Mouse (Mus musculus): ENCODE data around the gene Sh2d4b. TPM values are rescaled to one million over a fixed set of nuclear protein-coding genes. Genes with fewer than 3 reads are reported as not detected.

Gene Sh2d4b
- polyA plus RNA-seq, 1 experiment, result 0.62 TPM

GRCm38 (mm10) chr14:40830094-40830493 is 63.0 kb downstream of the Sh2d4b start:
- Histone ChIP-seq H3K4me3 (replicated peaks; ENCODE audit: insufficient read depth, low read depth, low read length) (no peak overlapping the region), H3K27me3 (ENCODE audit: control insufficient read depth, insufficient read depth, low read length) (no peaks in the 10 kb centered on the region), H3K4me1 (ENCODE audit: control insufficient read depth, insufficient read depth, low read length) (no peaks in the 10 kb centered on the region), H3K27ac (ENCODE audit: insufficient read depth, low read length) (no peak overlapping the region)
- WGBS, result 78% methylated on average over 11 of the region's 11 CpGs
- TF ChIP-seq CTCF (IDR thresholded peaks at IDR 0.05; ENCODE audit: borderline replicate concordance, insufficient read depth, low read depth, low read length) (no peak), POLR2A (IDR thresholded peaks at IDR 0.05; ENCODE audit: borderline replicate concordance, insufficient read depth, low read length) (no peak)
- DNase-seq, result no peak

DNA sequence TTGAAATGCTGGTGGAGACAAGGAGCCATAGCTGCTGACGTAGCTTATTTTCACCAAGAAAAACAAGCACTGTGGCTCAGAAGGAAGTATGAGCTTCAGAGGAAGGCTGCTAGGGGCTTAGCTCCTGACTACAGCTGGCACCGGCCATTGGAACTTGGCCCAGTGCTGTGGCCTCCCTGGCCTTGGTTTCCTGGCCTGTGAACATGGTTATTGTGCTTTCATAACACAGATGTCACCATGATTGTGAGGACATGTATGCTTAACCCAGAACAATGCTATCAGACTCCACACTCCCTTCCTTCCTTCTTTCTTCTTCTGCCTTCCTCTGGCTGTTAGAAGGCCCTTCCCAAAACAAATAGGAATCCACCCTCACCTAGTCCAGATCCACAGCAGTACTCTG is 75.0 kb downstream of the Sh2d4b start:
- Histone ChIP-seq H3K27ac (ENCODE audit: insufficient read depth, low read length) (no peak overlapping the region), H3K4me3 (replicated peaks; ENCODE audit: insufficient read depth, low read depth, low read length) (no peak overlapping the region), H3K27me3 (ENCODE audit: control insufficient read depth, insufficient read depth, low read length) (no peaks in the 10 kb centered on the region), H3K4me1 (ENCODE audit: control insufficient read depth, insufficient read depth, low read length) (no peaks in the 10 kb centered on the region)
- TF ChIP-seq POLR2A (IDR thresholded peaks at IDR 0.05; ENCODE audit: borderline replicate concordance, insufficient read depth, low read length) (no peak), CTCF (IDR thresholded peaks at IDR 0.05; ENCODE audit: borderline replicate concordance, insufficient read depth, low read depth, low read length) (no peak)
- 29% methylated on average over 2 of the region's 2 CpGs for WGBS
- DNase-seq, result no peak

GRCm38 (mm10) chr14:40816715-40817114 is 76.4 kb downstream of the Sh2d4b start:
- 70% methylated on average over 5 of the region's 5 CpGs for WGBS
- H3K27ac ChIP-seq (ENCODE audit: insufficient read depth, low read length), result no peak overlapping the region
- DNase-seq, result no peak
- no peaks in the 10 kb centered on the region for H3K4me1 ChIP-seq (ENCODE audit: control insufficient read depth, insufficient read depth, low read length)
- no peak for TF ChIP-seq CTCF (IDR thresholded peaks at IDR 0.05; ENCODE audit: borderline replicate concordance, insufficient read depth, low read depth, low read length)
- no peak for TF ChIP-seq POLR2A (IDR thresholded peaks at IDR 0.05; ENCODE audit: borderline replicate concordance, insufficient read depth, low read length)
- no peak overlapping the region for H3K4me3 ChIP-seq (replicated peaks; ENCODE audit: insufficient read depth, low read depth, low read length)
- no peaks in the 10 kb centered on the region for H3K27me3 ChIP-seq (ENCODE audit: control insufficient read depth, insufficient read depth, low read length)

- Histone ChIP-seq H3K27ac (ENCODE audit: insufficient read depth, low read length) (no peak overlapping the region), H3K4me1 (ENCODE audit: control insufficient read depth, insufficient read depth, low read length) (no peaks in the 10 kb centered on the region), H3K27me3 (ENCODE audit: control insufficient read depth, insufficient read depth, low read length) (no peaks in the 10 kb centered on the region), H3K4me3 (replicated peaks; ENCODE audit: insufficient read depth, low read depth, low read length) (no peak overlapping the region)
- TF ChIP-seq POLR2A (IDR thresholded peaks at IDR 0.05; ENCODE audit: borderline replicate concordance, insufficient read depth, low read length) (no peak), CTCF (IDR thresholded peaks at IDR 0.05; ENCODE audit: borderline replicate concordance, insufficient read depth, low read depth, low read length) (peak; percentile 49; the same call in 1 of the 2 replicates)
- WGBS, result 43% methylated on average over 1 of the region's 1 CpGs
- DNase-seq, result peak; percentile 7 to 38
Observed at GRCm38 (mm10) chr14:40791606-40792005, 101.5 kb downstream of the Sh2d4b start.

DNA sequence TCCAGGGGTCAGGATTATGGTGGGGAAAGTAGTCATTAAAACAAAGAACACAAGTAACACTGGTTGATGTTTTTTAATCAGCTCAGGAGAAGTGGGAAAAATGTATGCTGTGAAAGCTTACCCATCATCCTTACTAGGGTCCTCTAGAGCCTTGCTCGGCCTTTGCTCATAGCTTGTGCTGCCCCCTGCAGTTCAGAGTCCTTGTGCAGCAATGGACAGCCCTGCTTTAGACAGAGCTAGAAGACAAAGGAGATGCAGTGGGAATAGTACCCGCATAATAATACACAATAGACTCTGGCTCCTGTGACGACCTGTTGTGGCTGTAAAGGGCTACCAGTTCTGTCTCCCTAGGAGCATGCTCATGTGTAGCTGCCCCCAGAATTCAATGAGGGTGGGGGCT is 104.0 kb downstream of the Sh2d4b start:
- Histone ChIP-seq H3K4me3 (replicated peaks; ENCODE audit: insufficient read depth, low read depth, low read length) (no peak overlapping the region), H3K4me1 (ENCODE audit: control insufficient read depth, insufficient read depth, low read length) (no peaks in the 10 kb centered on the region), H3K27me3 (ENCODE audit: control insufficient read depth, insufficient read depth, low read length) (no peaks in the 10 kb centered on the region), H3K27ac (ENCODE audit: insufficient read depth, low read length) (no peak overlapping the region)
- TF ChIP-seq POLR2A (IDR thresholded peaks at IDR 0.05; ENCODE audit: borderline replicate concordance, insufficient read depth, low read length), result no peak
- TF ChIP-seq CTCF (IDR thresholded peaks at IDR 0.05; ENCODE audit: borderline replicate concordance, insufficient read depth, low read depth, low read length), result peak; percentile 20; the same call in 1 of the 2 replicates
- DNase-seq, result no peak
- WGBS, result 8% methylated on average over 3 of the region's 3 CpGs

DNA sequence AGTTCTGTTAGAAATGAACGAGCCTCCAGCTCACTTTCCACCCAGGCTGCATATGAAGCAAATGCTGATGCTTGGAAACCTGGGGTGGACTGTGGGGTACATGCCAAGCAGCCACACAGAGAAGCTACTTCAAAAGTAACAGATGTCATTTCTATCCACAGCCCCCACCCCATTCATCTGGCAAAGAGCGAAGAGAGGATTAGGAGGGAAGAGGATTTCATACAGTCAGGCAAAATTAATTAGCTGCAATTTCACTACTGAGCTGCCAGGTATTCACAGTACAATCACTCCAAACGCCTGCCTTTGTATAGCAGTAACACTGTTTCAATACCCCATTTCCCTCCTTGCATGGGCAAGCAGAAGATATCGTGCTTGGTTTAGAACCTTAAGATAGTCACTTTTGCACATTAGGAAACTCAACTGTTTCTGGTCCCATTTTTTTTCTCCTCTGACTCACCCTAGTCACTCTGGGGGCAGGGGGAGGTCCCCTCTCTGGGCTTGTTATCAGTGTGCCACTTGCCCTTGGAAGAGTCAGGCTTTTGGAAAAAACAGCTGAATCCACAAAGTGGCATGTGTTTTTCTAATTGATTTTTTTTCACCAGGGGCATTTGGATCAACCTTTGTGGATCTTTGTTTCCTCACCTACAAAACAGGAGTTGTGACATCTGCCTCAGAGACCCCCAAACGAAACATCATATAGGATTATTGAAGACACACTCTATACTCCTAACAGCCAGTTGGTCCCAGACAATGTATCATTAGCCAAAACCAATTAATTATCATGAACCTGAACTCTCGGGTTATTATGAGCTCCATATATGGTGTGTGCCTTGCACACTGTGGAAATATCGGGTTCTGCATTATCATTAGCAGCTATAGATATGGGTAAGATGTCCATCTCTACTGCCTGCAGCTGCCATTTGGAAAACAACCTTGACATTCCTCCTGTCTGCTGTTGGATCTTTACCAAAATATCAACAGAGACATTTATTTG is 123.7 kb downstream of the Sh2d4b start:
- Histone ChIP-seq H3K27me3 (ENCODE audit: control insufficient read depth, insufficient read depth, low read length) (no peaks in the 10 kb centered on the region), H3K4me1 (ENCODE audit: control insufficient read depth, insufficient read depth, low read length) (no peaks in the 10 kb centered on the region), H3K27ac (ENCODE audit: insufficient read depth, low read length) (no peak overlapping the region), H3K4me3 (replicated peaks; ENCODE audit: insufficient read depth, low read depth, low read length) (no peak overlapping the region)
- 16% methylated on average over 7 of the region's 7 CpGs for WGBS
- no peak for TF ChIP-seq POLR2A (IDR thresholded peaks at IDR 0.05; ENCODE audit: borderline replicate concordance, insufficient read depth, low read length)
- DNase-seq, result no peak

Other genes starting within 250 kb of the Sh2d4b start
- gene Tspan14, start 73.5 kb upstream of the Sh2d4b start, polyA plus RNA-seq (2012; rRNA removed), result 39.1 and 39.6 TPM in 2 replicates
- gene Fam213a, start 120.5 kb upstream of the Sh2d4b start, polyA plus RNA-seq (2012; rRNA removed), result 146 and 150 TPM in 2 replicates
- 1.9 and 2.0 TPM in 2 replicates for gene Dydc2, start 175.9 kb upstream of the Sh2d4b start, polyA plus RNA-seq (2012; rRNA removed)
- gene Dydc1, start 179.6 kb upstream of the Sh2d4b start, polyA plus RNA-seq (2012; rRNA removed), result not detected in 2 replicates
- not detected in 2 replicates for gene Mat1a, start 211.8 kb upstream of the Sh2d4b start, polyA plus RNA-seq (2012; rRNA removed)
- not detected in 2 replicates for gene Sftpa1, start 238.5 kb upstream of the Sh2d4b start, polyA plus RNA-seq (2012; rRNA removed)